Mouse (Mus musculus): Measurements from ENCODE around the gene Slc7a5.

The Slc7a5 gene

DNA sequence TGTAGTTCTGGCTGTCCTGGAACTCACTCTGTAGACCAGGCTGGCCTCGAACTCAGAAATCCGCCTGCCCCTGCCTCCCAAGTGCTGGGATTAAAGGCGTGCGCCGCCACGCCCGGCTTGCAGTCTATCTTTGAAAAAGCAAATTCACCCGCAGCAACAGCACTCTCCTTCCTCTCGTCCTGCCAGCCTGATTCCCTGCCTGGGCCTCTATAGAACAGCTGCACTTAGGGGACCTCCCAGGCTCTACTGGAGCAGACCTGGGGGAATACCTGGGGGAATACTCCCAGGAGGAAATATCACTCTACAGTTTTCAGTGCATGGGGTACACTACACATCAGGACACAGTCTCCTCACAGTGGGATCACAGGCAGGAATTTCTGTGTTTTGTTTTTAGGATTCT is 58.2 kb downstream of the Slc7a5 start:
- DNase-seq: peak in 1 of 2 experiments; percentile 10

GRCm38 (mm10) chr8:121848495-121848894 is 59.0 kb downstream of the Slc7a5 start:
- DNase-seq: peak; percentile 44 to 46

GRCm38 (mm10) chr8:121847987-121848386 is 59.5 kb downstream of the Slc7a5 start:
- DNase-seq: peak in 1 of 2 experiments; percentile 8

- peak; percentile 20 to 24 for DNase-seq
Observed at GRCm38 (mm10) chr8:121847261-121847822, 60.2 kb downstream of the Slc7a5 start.

- DNase-seq: no peak
Observed at GRCm38 (mm10) chr8:121846815-121847214, 60.7 kb downstream of the Slc7a5 start.

DNA sequence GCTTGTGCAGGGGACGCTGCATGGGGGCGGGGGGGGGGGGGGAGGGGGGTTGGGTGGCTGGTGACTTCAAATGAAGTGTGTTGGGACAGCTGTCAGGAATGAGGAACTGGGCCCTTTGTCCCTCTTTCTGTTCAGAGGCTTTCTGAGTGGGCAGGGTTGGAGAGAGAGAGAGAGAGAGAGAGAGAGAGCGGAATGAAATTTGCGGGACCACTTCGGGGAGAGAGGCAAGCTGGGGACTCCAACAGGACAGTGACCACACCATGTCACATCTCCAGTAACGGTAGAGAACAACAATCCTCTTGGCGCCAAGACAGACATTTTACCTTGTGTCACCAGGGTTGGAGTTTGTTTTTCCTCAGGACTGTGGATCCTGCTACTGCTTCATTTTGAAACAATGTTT is 62.7 kb downstream of the Slc7a5 start:
- no peak for DNase-seq

DNA sequence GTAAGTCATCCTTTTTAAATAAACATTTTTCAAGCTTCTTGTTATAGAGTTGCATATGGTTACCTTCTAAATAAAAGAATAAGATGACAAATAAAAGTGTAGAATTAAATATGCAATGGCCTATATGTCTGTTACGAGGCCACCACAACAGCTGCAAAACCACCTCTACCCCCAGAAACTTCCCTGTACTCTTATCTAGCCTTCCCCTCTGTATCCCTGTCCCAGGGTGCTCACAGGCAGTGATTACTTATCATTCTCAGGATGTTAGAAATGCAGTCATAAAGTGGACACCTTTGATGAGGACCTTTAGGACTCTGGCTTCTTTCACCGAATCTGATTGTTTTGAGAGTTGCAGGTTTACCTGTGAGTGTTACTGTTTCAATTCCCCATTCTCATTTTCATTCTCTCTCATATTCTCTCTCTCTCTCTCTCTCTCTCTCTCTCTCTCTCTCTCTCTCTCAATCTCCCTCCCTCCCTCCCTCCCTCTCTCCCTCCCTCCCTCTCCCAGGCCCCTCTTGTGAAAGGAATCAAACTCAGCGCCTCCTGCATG is 64.2 kb downstream of the Slc7a5 start:
- DNase-seq: peak in 1 of 2 experiments; percentile 0

GRCm38 (mm10) chr8:121842064-121842955 is 65.2 kb downstream of the Slc7a5 start:
- DNase-seq: peak in 1 of 2 experiments; percentile 13

DNA sequence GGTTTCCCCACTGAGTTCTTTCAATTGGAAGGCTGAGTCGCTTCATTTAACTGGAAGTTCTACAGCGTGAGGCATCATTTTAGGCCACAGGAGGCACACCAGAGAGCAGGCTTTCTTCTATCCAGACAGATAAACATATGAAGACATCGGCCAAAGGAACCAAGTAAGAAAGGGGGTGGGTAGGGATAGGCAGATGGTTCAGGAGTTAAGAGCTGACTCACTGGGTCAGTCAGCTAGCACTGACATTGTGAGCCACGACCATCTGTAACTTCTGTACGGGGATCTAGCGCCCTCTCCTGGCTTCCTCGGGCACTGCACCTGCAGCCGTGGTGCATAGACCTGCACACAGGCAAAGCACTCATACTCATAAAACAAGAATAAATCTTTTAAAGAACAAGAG is 66.3 kb downstream of the Slc7a5 start:
- DNase-seq: peak; percentile 39 to 62

GRCm38 (mm10) chr8:121832503-121832902 is 75.0 kb downstream of the Slc7a5 start:
- DNase-seq: peak; percentile 35 to 77

DNA sequence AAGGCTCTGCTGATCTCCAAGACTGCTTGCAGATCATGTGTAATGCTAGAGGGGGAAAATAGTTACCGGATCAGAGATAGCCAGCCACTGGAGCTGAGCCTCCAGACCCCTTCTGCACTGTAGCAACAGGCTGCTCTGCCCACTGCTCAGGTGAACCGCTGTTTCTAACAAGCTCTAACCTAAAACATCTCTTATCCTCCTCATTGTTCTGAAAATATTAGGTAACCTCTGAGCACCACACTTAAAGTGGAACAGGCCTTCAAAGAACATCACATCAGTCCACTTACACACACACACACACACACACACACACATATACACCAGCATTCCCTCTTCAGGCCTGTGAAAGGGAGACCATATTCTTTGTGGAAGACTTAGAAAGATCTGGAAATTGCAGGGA is 75.4 kb downstream of the Slc7a5 start:
- DNase-seq: peak in 1 of 2 experiments; percentile 6
